Mouse (Mus musculus): ENCODE measurements around the gene Reg3a. TPM values are rescaled to one million over a fixed set of nuclear protein-coding genes. Genes with fewer than 3 reads are reported as not detected.
"Not testable (repeated sequence)": the region's sequence is repeated elsewhere in the genome, so short reads cannot be mapped to it uniquely, and the experiment has no call there.

Reg3a gene
- polyA plus RNA-seq (2015; fragmentation: Nextera tagmentation; extraction: Ambion mirVana): not detected in 2 replicates

GRCm38 (mm10) chr6:78380409-78380808, at the start of gene Reg3a:
Reg3a (plus strand) TSS chr6:78380709.
- Histone ChIP-seq H3K27me3 (no peaks in the 10 kb centered on the region), H3K4me1 (replicated peaks) (no peaks in the 10 kb centered on the region), H3K9ac (no peak within 1 kb of the TSS), H3K36me3 (no peaks in the 10 kb centered on the region), H3K4me3 (replicated peaks) (no peak within 1 kb of the TSS), H3K4me2 (no peak within 1 kb of the TSS), H3K27ac (no peak within 1 kb of the TSS), H3K9me3 (replicated peaks) (no peaks in the 10 kb centered on the region)
- ATAC-seq (ENCODE audit: low read depth) (no peak), DNase-seq (no peak)

- H3K27me3 ChIP-seq: no peaks in the 10 kb centered on the region
- no peak overlapping the region for H3K9ac ChIP-seq
- DNase-seq (no peak), ATAC-seq (ENCODE audit: low read depth) (no peak)
- no peak overlapping the region for H3K4me2 ChIP-seq
- 34% methylated on average over 7 of the region's 7 CpGs for WGBS (ENCODE audit: insufficient replicate concordance)
- no peaks in the 10 kb centered on the region for H3K36me3 ChIP-seq
- no peak overlapping the region for H3K4me3 ChIP-seq (replicated peaks)
- no peaks in the 10 kb centered on the region for H3K9me3 ChIP-seq (replicated peaks)
- no peaks in the 10 kb centered on the region for H3K4me1 ChIP-seq (replicated peaks)
- H3K27ac ChIP-seq: no peak overlapping the region
Measured at GRCm38 (mm10) chr6:78331919-78332569, 48.5 kb upstream of the Reg3a start.

- Histone ChIP-seq H3K4me3 (replicated peaks) (no peak overlapping the region), H3K9me3 (replicated peaks) (no peaks in the 10 kb centered on the region), H3K9ac (no peak overlapping the region), H3K27me3 (no peaks in the 10 kb centered on the region), H3K4me2 (no peak overlapping the region), H3K4me1 (replicated peaks) (no peaks in the 10 kb centered on the region), H3K27ac (no peak overlapping the region), H3K36me3 (no peaks in the 10 kb centered on the region)
- DNase-seq: no peak
- no peak for ATAC-seq (ENCODE audit: low read depth)
Measured at GRCm38 (mm10) chr6:78340296-78340695, 40.2 kb upstream of the Reg3a start.

- no peaks in the 10 kb centered on the region for H3K9me3 ChIP-seq (replicated peaks)
- no peak overlapping the region for H3K27ac ChIP-seq
- no peaks in the 10 kb centered on the region for H3K4me1 ChIP-seq (replicated peaks)
- no peak overlapping the region for H3K4me3 ChIP-seq (replicated peaks)
- 63% methylated on average over 2 of the region's 2 CpGs for WGBS (ENCODE audit: insufficient replicate concordance)
- no peak for DNase-seq
- no peak overlapping the region for H3K9ac ChIP-seq
- no peak overlapping the region for H3K4me2 ChIP-seq
- no peak for ATAC-seq (ENCODE audit: low read depth)
- H3K36me3 ChIP-seq: no peaks in the 10 kb centered on the region
- no peaks in the 10 kb centered on the region for H3K27me3 ChIP-seq
Measured at GRCm38 (mm10) chr6:78341689-78342088, 38.8 kb upstream of the Reg3a start.

GRCm38 (mm10) chr6:78361971-78362563, 18.4 kb upstream of the Reg3a start:
- ATAC-seq (ENCODE audit: low read depth): no peak
- Histone ChIP-seq H3K27ac (no peak overlapping the region), H3K4me1 (replicated peaks) (no peaks in the 10 kb centered on the region), H3K27me3 (no peaks in the 10 kb centered on the region), H3K9ac (no peak overlapping the region), H3K4me3 (replicated peaks) (no peak overlapping the region), H3K9me3 (replicated peaks) (no peaks in the 10 kb centered on the region), H3K4me2 (no peak overlapping the region), H3K36me3 (no peaks in the 10 kb centered on the region)
- 32% methylated on average over 2 of the region's 2 CpGs for WGBS (ENCODE audit: insufficient replicate concordance)
- DNase-seq: no peak

- no peak within 1 kb of the TSS for H3K27ac ChIP-seq
- ATAC-seq (ENCODE audit: low read depth): no peak
Measured at GRCm38 (mm10) chr6:78370357-78370756, 10.2 kb upstream of the Reg3a start, which contains the start of gene Reg3b. Reg3b (plus strand) TSS chr6:78370657.

GRCm38 (mm10) chr6:78378765-78379164, 1.7 kb upstream of the Reg3a start, which contains the start of gene Reg3d:
Reg3d (minus strand) TSS chr6:78378865.
- H3K4me3 ChIP-seq (replicated peaks): no peak within 1 kb of the TSS
- H3K36me3 ChIP-seq: no peaks in the 10 kb centered on the region
- H3K9ac ChIP-seq: no peak within 1 kb of the TSS
- H3K4me2 ChIP-seq: no peak within 1 kb of the TSS
- H3K9me3 ChIP-seq (replicated peaks): no peaks in the 10 kb centered on the region
- no peak for DNase-seq
- WGBS (ENCODE audit: insufficient replicate concordance): 57% methylated on average over 2 of the region's 2 CpGs
- no peaks in the 10 kb centered on the region for H3K4me1 ChIP-seq (replicated peaks)
- no peak for ATAC-seq (ENCODE audit: low read depth)
- no peak within 1 kb of the TSS for H3K27ac ChIP-seq
- no peaks in the 10 kb centered on the region for H3K27me3 ChIP-seq

More at GRCm38 (mm10) chr6:78370357-78370756, 10.2 kb upstream of the Reg3a start, which contains the start of gene Reg3b:
- H3K4me2 ChIP-seq: no peak within 1 kb of the TSS
- no peak within 1 kb of the TSS for H3K4me3 ChIP-seq (replicated peaks)
- WGBS (ENCODE audit: insufficient replicate concordance): 73% methylated on average over 2 of the region's 2 CpGs
- DNase-seq: no peak
- H3K4me1 ChIP-seq (replicated peaks): no peaks in the 10 kb centered on the region
- H3K9ac ChIP-seq: no peak within 1 kb of the TSS
- no peaks in the 10 kb centered on the region for H3K9me3 ChIP-seq (replicated peaks)
- no peaks in the 10 kb centered on the region for H3K27me3 ChIP-seq
- H3K36me3 ChIP-seq: no peaks in the 10 kb centered on the region

- ATAC-seq (ENCODE audit: low read depth): no peak
Measured at GRCm38 (mm10) chr6:78385609-78386008, 5.1 kb downstream of the Reg3a start.

GRCm38 (mm10) chr6:78395323-78395722, 14.8 kb downstream of the Reg3a start, which contains the start of gene Reg2:
Reg2 (plus strand) TSS chr6:78395623.
- not testable (repeated sequence) for ATAC-seq (ENCODE audit: low read depth); H3K27me3 ChIP-seq; H3K36me3 ChIP-seq; H3K4me2 ChIP-seq; H3K9me3 ChIP-seq (replicated peaks); DNase-seq; H3K4me3 ChIP-seq (replicated peaks); H3K4me1 ChIP-seq (replicated peaks); H3K9ac ChIP-seq; H3K27ac ChIP-seq
- WGBS (ENCODE audit: insufficient replicate concordance): 87% methylated on average over 5 of the region's 17 CpGs

More at GRCm38 (mm10) chr6:78385609-78386008, 5.1 kb downstream of the Reg3a start:
- H3K4me1 ChIP-seq (replicated peaks): no peaks in the 10 kb centered on the region
- no peaks in the 10 kb centered on the region for H3K9me3 ChIP-seq (replicated peaks)
- WGBS (ENCODE audit: insufficient replicate concordance): 67% methylated on average over 3 of the region's 3 CpGs
- no peak overlapping the region for H3K4me2 ChIP-seq
- no peaks in the 10 kb centered on the region for H3K36me3 ChIP-seq
- no peak overlapping the region for H3K9ac ChIP-seq
- no peak overlapping the region for H3K4me3 ChIP-seq (replicated peaks)
- DNase-seq: no peak
- H3K27me3 ChIP-seq: no peaks in the 10 kb centered on the region
- H3K27ac ChIP-seq: no peak overlapping the region

- H3K9ac ChIP-seq; H3K9me3 ChIP-seq (replicated peaks); H3K4me1 ChIP-seq (replicated peaks); ATAC-seq (ENCODE audit: low read depth); DNase-seq; H3K27me3 ChIP-seq; H3K36me3 ChIP-seq; H3K4me2 ChIP-seq; H3K27ac ChIP-seq; H3K4me3 ChIP-seq (replicated peaks): not testable (repeated sequence)
Measured at GRCm38 (mm10) chr6:78422411-78422810, 41.9 kb downstream of the Reg3a start, which contains the start of gene Reg1. Reg1 (plus strand) TSS chr6:78422711.

GRCm38 (mm10) chr6:78425497-78425896, 45.0 kb downstream of the Reg3a start:
- Histone ChIP-seq H3K27ac (no peak overlapping the region), H3K4me1 (replicated peaks) (no peaks in the 10 kb centered on the region)
- 77% methylated on average over 3 of the region's 3 CpGs for WGBS (ENCODE audit: insufficient replicate concordance)

More at GRCm38 (mm10) chr6:78425497-78425896, 45.0 kb downstream of the Reg3a start:
- Histone ChIP-seq H3K9me3 (replicated peaks) (no peaks in the 10 kb centered on the region), H3K36me3 (no peaks in the 10 kb centered on the region), H3K27me3 (no peaks in the 10 kb centered on the region), H3K9ac (no peak overlapping the region), H3K4me3 (replicated peaks) (no peak overlapping the region), H3K4me2 (no peak overlapping the region)
- DNase-seq (no peak), ATAC-seq (ENCODE audit: low read depth) (no peak)

All from liver, embryonic 13.5 days (tissue).